Mouse (Mus musculus) ES-E14 (cell line): ENCODE data around the gene Rab26.

ENCODE experiments used
- MAFK ChIP-seq: IDR thresholded peaks from 2 replicates; pipeline ENCODE4 v1.6.1; 2014; ENCODE audit warnings: mild to moderate bottlenecking, low read depth, low read length, inconsistent platforms; ENCODE audit not compliant: insufficient read depth
- ZNF384 ChIP-seq: IDR thresholded peaks from 2 replicates; pipeline ENCODE4 v1.6.1; 2012; ENCODE audit warnings: low read depth, low read length, inconsistent platforms

GRCm38 (mm10) chr17:24557091-24557490 lies 23.1 kb upstream of the Rab26 start:
- TF ChIP-seq MAFK = no peak
- no peak for TF ChIP-seq ZNF384
